Mouse (Mus musculus): ENCODE measurements at regions not wholly inside any gene's neighbourhood (a gene's known extent, or its start where the extent isn't known, plus 50 kb on each side); places are given as distances from the start of the nearest gene placed in this dataset.

GRCm38 (mm10) chr11:112839721-112840494 is 57.9 kb downstream of the Sox9 start:
- no peaks in the 10 kb centered on the region for H3K4me1 ChIP-seq (ENCODE audit: control insufficient read depth, insufficient read depth, low read length)
- H3K4me3 ChIP-seq (ENCODE audit: insufficient read depth, low read length): no peak overlapping the region
- no peak overlapping the region for H3K27ac ChIP-seq (ENCODE audit: insufficient read depth, low read length)
- TF ChIP-seq POLR2A (IDR thresholded peaks at IDR 0.05; ENCODE audit: extremely low read depth, insufficient read depth, low read length) (no peak), CTCF (IDR thresholded peaks at IDR 0.05; ENCODE audit: extremely low read depth, insufficient read depth, low read length) (no peak)

- no peak for TF ChIP-seq CTCF (IDR thresholded peaks at IDR 0.05; ENCODE audit: extremely low read depth, insufficient read depth, low read length)
- TF ChIP-seq POLR2A (IDR thresholded peaks at IDR 0.05; ENCODE audit: extremely low read depth, insufficient read depth, low read length): no peak
- Histone ChIP-seq H3K27ac (ENCODE audit: insufficient read depth, low read length) (no peak overlapping the region), H3K4me3 (ENCODE audit: insufficient read depth, low read length) (no peak overlapping the region), H3K4me1 (ENCODE audit: control insufficient read depth, insufficient read depth, low read length) (no peaks in the 10 kb centered on the region)
Observed at GRCm38 (mm10) chr11:112840495-112840828, 58.4 kb downstream of the Sox9 start.

GRCm38 (mm10) chr11:112844258-112844901 is 62.4 kb downstream of the Sox9 start:
- Histone ChIP-seq H3K4me1 (ENCODE audit: control insufficient read depth, insufficient read depth, low read length) (no peaks in the 10 kb centered on the region), H3K27ac (ENCODE audit: insufficient read depth, low read length) (no peak overlapping the region), H3K4me3 (ENCODE audit: insufficient read depth, low read length) (no peak overlapping the region)
- no peak for TF ChIP-seq POLR2A (IDR thresholded peaks at IDR 0.05; ENCODE audit: extremely low read depth, insufficient read depth, low read length)
- no peak for TF ChIP-seq CTCF (IDR thresholded peaks at IDR 0.05; ENCODE audit: extremely low read depth, insufficient read depth, low read length)

- no peaks in the 10 kb centered on the region for H3K4me1 ChIP-seq (ENCODE audit: control insufficient read depth, insufficient read depth, low read length)
- H3K4me3 ChIP-seq (ENCODE audit: insufficient read depth, low read length): no peak overlapping the region
- H3K27ac ChIP-seq (ENCODE audit: insufficient read depth, low read length): no peak overlapping the region
- TF ChIP-seq CTCF (IDR thresholded peaks at IDR 0.05; ENCODE audit: extremely low read depth, insufficient read depth, low read length): no peak
- no peak for TF ChIP-seq POLR2A (IDR thresholded peaks at IDR 0.05; ENCODE audit: extremely low read depth, insufficient read depth, low read length)
Observed at GRCm38 (mm10) chr11:112847146-112847545, 65.1 kb downstream of the Sox9 start.

- Histone ChIP-seq H3K27ac (ENCODE audit: insufficient read depth, low read length) (no peak overlapping the region), H3K4me3 (ENCODE audit: insufficient read depth, low read length) (no peak overlapping the region), H3K4me1 (ENCODE audit: control insufficient read depth, insufficient read depth, low read length) (no peaks in the 10 kb centered on the region)
- no peak for TF ChIP-seq CTCF (IDR thresholded peaks at IDR 0.05; ENCODE audit: extremely low read depth, insufficient read depth, low read length)
- no peak for TF ChIP-seq POLR2A (IDR thresholded peaks at IDR 0.05; ENCODE audit: extremely low read depth, insufficient read depth, low read length)
Observed at GRCm38 (mm10) chr11:112847851-112848250, 65.8 kb downstream of the Sox9 start.

GRCm38 (mm10) chr11:112849974-112850373 is 68.0 kb downstream of the Sox9 start:
- H3K27ac ChIP-seq (ENCODE audit: insufficient read depth, low read length): no peak overlapping the region
- no peak overlapping the region for H3K4me3 ChIP-seq (ENCODE audit: insufficient read depth, low read length)
- H3K4me1 ChIP-seq (ENCODE audit: control insufficient read depth, insufficient read depth, low read length): no peaks in the 10 kb centered on the region
- TF ChIP-seq POLR2A (IDR thresholded peaks at IDR 0.05; ENCODE audit: extremely low read depth, insufficient read depth, low read length) (no peak), CTCF (IDR thresholded peaks at IDR 0.05; ENCODE audit: extremely low read depth, insufficient read depth, low read length) (no peak)

GRCm38 (mm10) chr11:112850532-112851272 is 68.7 kb downstream of the Sox9 start:
- H3K4me1 ChIP-seq (ENCODE audit: control insufficient read depth, insufficient read depth, low read length): no peaks in the 10 kb centered on the region
- no peak for TF ChIP-seq POLR2A (IDR thresholded peaks at IDR 0.05; ENCODE audit: extremely low read depth, insufficient read depth, low read length)
- no peak for TF ChIP-seq CTCF (IDR thresholded peaks at IDR 0.05; ENCODE audit: extremely low read depth, insufficient read depth, low read length)
- H3K27ac ChIP-seq (ENCODE audit: insufficient read depth, low read length): no peak overlapping the region
- H3K4me3 ChIP-seq (ENCODE audit: insufficient read depth, low read length): no peak overlapping the region

GRCm38 (mm10) chr11:112851321-112851720 is 69.3 kb downstream of the Sox9 start:
- Histone ChIP-seq H3K27ac (ENCODE audit: insufficient read depth, low read length) (no peak overlapping the region), H3K4me1 (ENCODE audit: control insufficient read depth, insufficient read depth, low read length) (no peaks in the 10 kb centered on the region), H3K4me3 (ENCODE audit: insufficient read depth, low read length) (no peak overlapping the region)
- TF ChIP-seq CTCF (IDR thresholded peaks at IDR 0.05; ENCODE audit: extremely low read depth, insufficient read depth, low read length) (no peak), POLR2A (IDR thresholded peaks at IDR 0.05; ENCODE audit: extremely low read depth, insufficient read depth, low read length) (no peak)

- H3K4me1 ChIP-seq (ENCODE audit: control insufficient read depth, insufficient read depth, low read length): no peaks in the 10 kb centered on the region
- no peak for TF ChIP-seq POLR2A (IDR thresholded peaks at IDR 0.05; ENCODE audit: extremely low read depth, insufficient read depth, low read length)
- TF ChIP-seq CTCF (IDR thresholded peaks at IDR 0.05; ENCODE audit: extremely low read depth, insufficient read depth, low read length): no peak
- no peak overlapping the region for H3K27ac ChIP-seq (ENCODE audit: insufficient read depth, low read length)
- H3K4me3 ChIP-seq (ENCODE audit: insufficient read depth, low read length): no peak overlapping the region
Observed at GRCm38 (mm10) chr11:112855975-112856374, 74.0 kb downstream of the Sox9 start.

Data from cortical plate, adult 2 months (tissue).